Mouse (Mus musculus) olfactory bulb, adult 2 months (tissue): ENCODE results near the gene Pde10a. TPM values are rescaled to one million over a fixed set of nuclear protein-coding genes. Genes with fewer than 3 reads are reported as not detected.

ENCODE experiments used
- H3K27ac ChIP-seq: fragments of 200-500 bp; 2 replicates; pipeline ENCODE4 v1.5.1; 2012; ENCODE audit warnings: low read depth, low read length; ENCODE audit not compliant: insufficient read depth
- H3K4me1 ChIP-seq: fragments of 200-500 bp; 2 replicates; pipeline ENCODE4 v1.6.1; 2012; ENCODE audit warnings: low read length; ENCODE audit not compliant: control insufficient read depth, insufficient read depth
- H3K4me3 ChIP-seq: fragments of 200-500 bp; 2 replicates; pipeline ENCODE4 v1.5.1; 2012; ENCODE audit warnings: mild to moderate bottlenecking, low read depth, low read length, moderate library complexity; ENCODE audit not compliant: insufficient read depth
- CTCF ChIP-seq: fragments of 200-500 bp; IDR thresholded peaks from 2 replicates; pipeline ENCODE4 v1.5.1; 2012; ENCODE audit warnings: low read depth, mild to moderate bottlenecking, low read length, moderate library complexity; ENCODE audit not compliant: insufficient read depth
- POLR2A ChIP-seq: fragments of 200-500 bp; IDR thresholded peaks from 2 replicates; pipeline ENCODE4 v1.6.1; 2012; ENCODE audit warnings: mild to moderate bottlenecking, low read depth, low read length, moderate library complexity; ENCODE audit not compliant: insufficient read depth
- WGBS: fragments of 180-500 bp; shearing (Covaris S2); methylation state at CpG from one replicate; pipeline ENCODE4 v1.1.7; 2018; 5-methylcytosine and 5-hydroxymethylcytosine counted together
- polyA plus RNA-seq: library from polyadenylated mRNA; stranded (reverse); fragments of >200 nt; gene quantifications from 2 replicates; pipeline ENCODE4 v1.2.4, GENCODE M21; 2012; ENCODE audit warnings: low replicate concordance; ENCODE audit not compliant: missing spikeins, insufficient read depth, insufficient read length

Gene Pde10a
- polyA plus RNA-seq, 1 experiment, result not detected

- no peak overlapping the region for H3K27ac ChIP-seq
- no peak overlapping the region for H3K4me3 ChIP-seq
- TF ChIP-seq POLR2A (no peak), CTCF (no peak)
- WGBS, result 52% methylated on average over 6 of the region's 6 CpGs
- peaks cover 7% of the 10 kb centered on the region for H3K4me1 ChIP-seq
Observed at GRCm38 (mm10) chr17:8516006-8516405, 9.2 kb upstream of the Pde10a start.

DNA sequence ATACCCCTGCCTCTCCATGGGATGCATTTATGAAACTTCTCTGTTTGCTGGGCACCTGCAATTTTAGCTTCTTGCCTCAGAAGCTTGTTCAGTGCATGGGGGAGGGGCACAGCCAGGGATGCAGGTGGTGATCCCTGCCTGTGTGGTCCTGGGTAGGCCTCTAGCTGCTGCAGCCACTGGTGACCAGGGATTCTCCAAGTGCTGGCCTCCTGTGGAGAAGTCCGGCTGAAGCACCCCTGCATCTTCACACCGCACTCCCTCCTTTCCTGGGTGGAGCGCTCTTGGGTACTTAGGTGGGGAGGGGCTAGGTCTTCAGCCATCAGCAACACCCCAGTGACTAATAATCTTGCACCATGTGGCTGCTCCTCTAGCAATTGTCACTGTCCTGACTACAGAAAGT is 1.2 kb upstream of the Pde10a start:
- Histone ChIP-seq H3K27ac (peak overlapping the region; percentile 78), H3K4me3 (peak overlapping the region; percentile 58), H3K4me1 (peaks cover 28% of the 10 kb centered on the region)
- 10% methylated on average over 3 of the region's 3 CpGs for WGBS
- TF ChIP-seq POLR2A, result no peak
- TF ChIP-seq CTCF, result no peak

GRCm38 (mm10) chr17:8524387-8525165 is 596 bp upstream of the Pde10a start:
- under 1% methylated on average over 45 of the region's 45 CpGs for WGBS
- TF ChIP-seq POLR2A (no peak; the same call in 1 of the 2 replicates), CTCF (peak; percentile 35; the same call in 1 of the 2 replicates)
- peaks cover 28% of the 10 kb centered on the region for H3K4me1 ChIP-seq
- peak overlapping the region; percentile 78 for H3K27ac ChIP-seq
- peak overlapping the region; percentile 58 for H3K4me3 ChIP-seq

- TF ChIP-seq POLR2A (no peak; the same call in 1 of the 2 replicates), CTCF (no peak)
- peak overlapping the region; percentile 58 for H3K4me3 ChIP-seq
- peak overlapping the region; percentile 64 for H3K27ac ChIP-seq
- peaks cover 28% of the 10 kb centered on the region for H3K4me1 ChIP-seq
- 1% methylated on average over 21 of the region's 21 CpGs for WGBS
Observed at GRCm38 (mm10) chr17:8525971-8526740, 984 bp downstream of the Pde10a start.

DNA sequence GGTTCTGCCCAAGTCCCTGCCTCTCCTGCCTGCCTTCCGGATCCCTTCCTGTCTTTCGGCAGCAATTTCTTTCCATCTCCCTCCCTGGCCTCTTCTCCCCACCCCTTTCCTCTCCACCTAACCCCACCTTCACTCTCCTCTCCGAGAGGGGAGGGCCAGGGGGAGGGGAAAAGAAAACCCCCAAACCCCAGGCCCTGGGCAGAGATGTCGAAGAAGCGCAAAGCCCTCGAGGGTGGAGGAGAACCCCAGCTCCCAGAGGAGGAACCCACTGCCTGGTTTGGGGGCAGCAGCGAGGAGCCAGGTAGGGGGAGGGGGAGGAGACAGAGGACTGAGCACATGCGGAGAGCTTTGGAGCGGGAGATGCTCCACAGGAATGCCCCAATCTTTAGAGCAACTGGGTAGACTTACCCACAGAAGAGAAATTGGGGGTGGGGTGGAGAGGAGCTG is 1.7 kb downstream of the Pde10a start:
- H3K4me3 ChIP-seq, result peak overlapping the region; percentile 58
- TF ChIP-seq CTCF (no peak), POLR2A (no peak)
- H3K27ac ChIP-seq, result peak overlapping the region; percentile 16; the same call in 1 of the 2 replicates
- 33% methylated on average over 9 of the region's 9 CpGs for WGBS
- H3K4me1 ChIP-seq, result peaks cover 28% of the 10 kb centered on the region

- H3K4me3 ChIP-seq, result no peak overlapping the region
- no peak overlapping the region for H3K27ac ChIP-seq
- no peak for TF ChIP-seq CTCF
- no peak for TF ChIP-seq POLR2A
- peaks cover 22% of the 10 kb centered on the region for H3K4me1 ChIP-seq
- WGBS, result 86% methylated on average over 3 of the region's 3 CpGs
Observed at GRCm38 (mm10) chr17:8528641-8529040, 3.5 kb downstream of the Pde10a start.

- Histone ChIP-seq H3K4me1 (peaks cover 6% of the 10 kb centered on the region; the same call in 1 of the 2 replicates), H3K4me3 (no peak overlapping the region), H3K27ac (no peak overlapping the region)
- TF ChIP-seq POLR2A, result no peak
- TF ChIP-seq CTCF, result no peak
- WGBS, result 71% methylated on average over 4 of the region's 4 CpGs
Observed at GRCm38 (mm10) chr17:8532609-8533008, 7.4 kb downstream of the Pde10a start.

- WGBS, result 57% methylated on average over 3 of the region's 3 CpGs
- TF ChIP-seq CTCF (no peak), POLR2A (no peak)
Observed at GRCm38 (mm10) chr17:8533828-8534227, 8.7 kb downstream of the Pde10a start.

GRCm38 (mm10) chr17:8536522-8536921 is 11.3 kb downstream of the Pde10a start:
- Histone ChIP-seq H3K4me3 (no peak overlapping the region), H3K4me1 (peaks cover 2% of the 10 kb centered on the region; the same call in 1 of the 2 replicates), H3K27ac (no peak overlapping the region)
- no peak for TF ChIP-seq CTCF
- no peak for TF ChIP-seq POLR2A
- WGBS, result 73% methylated on average over 6 of the region's 6 CpGs

More at GRCm38 (mm10) chr17:8533828-8534227, 8.7 kb downstream of the Pde10a start:
- H3K4me1 ChIP-seq, result peaks cover 2% of the 10 kb centered on the region; the same call in 1 of the 2 replicates
- H3K27ac ChIP-seq, result no peak overlapping the region
- no peak overlapping the region for H3K4me3 ChIP-seq
